Mouse (Mus musculus): ENCODE results near the gene Tceal8.
"Not testable (repeated sequence)": the region's sequence is repeated elsewhere in the genome, so short reads cannot be mapped to it uniquely, and the experiment has no call there.

The Tceal8 gene

GRCm38 (mm10) chrX:136172118-136172551 lies at the start of gene Tceal8:
Gene Tceal8, minus strand, starts transcription at chrX:136172342.
- peak; percentile 98 for DNase-seq (ENCODE audit: low read depth, low spot score)

GRCm38 (mm10) chrX:136216303-136216702 lies 44.2 kb upstream of the Tceal8 start:
- DNase-seq (ENCODE audit: low read depth, low spot score) = no peak

DNA sequence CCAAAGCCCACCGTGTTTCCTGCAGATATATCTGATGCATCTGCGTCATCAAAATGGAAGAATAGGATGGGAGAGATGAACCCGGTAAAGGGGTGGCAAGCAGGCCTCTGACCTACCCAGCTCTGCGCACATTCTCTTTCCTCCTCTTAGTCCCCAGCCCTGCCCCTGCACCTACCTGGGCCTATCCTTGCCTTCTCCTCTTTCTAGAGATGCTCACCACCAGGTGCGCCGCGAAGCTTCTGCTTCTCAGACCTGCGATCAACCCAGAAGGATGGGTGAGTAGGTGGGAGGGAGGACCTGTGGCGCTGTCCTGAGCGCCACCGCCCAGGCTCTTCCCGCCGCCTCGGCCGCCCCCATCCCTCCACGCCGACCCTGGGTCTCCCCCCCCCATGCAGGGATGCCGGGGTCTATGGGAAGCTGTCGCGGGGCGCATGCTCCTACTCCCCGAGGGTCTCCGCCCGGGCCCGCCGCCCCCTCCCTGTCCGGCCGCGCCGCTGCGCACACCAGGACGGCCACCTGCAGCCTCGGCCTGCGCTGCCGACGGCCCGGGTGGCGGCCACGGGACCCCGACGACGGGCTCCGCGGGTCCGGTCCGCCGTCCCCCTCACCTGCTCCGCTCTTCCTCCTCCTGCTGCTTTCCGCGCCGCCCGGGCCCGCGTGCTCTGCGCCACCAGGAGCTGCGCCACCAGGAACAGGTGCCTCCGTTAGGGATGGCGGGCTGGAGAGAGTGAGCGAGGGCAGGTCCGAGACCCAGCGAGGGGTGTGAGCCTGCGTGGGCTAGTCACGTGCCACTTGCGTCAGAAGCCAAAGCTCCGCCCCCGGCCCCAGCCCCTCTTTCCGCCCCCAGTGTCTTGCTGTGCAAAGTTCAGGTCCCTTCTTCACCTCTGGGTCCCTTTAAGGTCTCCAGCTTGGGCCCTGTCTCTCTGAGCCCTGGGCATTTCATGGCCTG lies 42.9 kb upstream of the Tceal8 start, which contains the start of the genes Tceal7 and Bex1:
Gene Tceal7 (plus strand): TSS at position 51 of the 949 bp plus-strand sequence.
Gene Bex1 (minus strand): TSS at position 785 of the 949 bp plus-strand sequence.
- not testable (repeated sequence) for DNase-seq (ENCODE audit: low read depth, low spot score)

DNA sequence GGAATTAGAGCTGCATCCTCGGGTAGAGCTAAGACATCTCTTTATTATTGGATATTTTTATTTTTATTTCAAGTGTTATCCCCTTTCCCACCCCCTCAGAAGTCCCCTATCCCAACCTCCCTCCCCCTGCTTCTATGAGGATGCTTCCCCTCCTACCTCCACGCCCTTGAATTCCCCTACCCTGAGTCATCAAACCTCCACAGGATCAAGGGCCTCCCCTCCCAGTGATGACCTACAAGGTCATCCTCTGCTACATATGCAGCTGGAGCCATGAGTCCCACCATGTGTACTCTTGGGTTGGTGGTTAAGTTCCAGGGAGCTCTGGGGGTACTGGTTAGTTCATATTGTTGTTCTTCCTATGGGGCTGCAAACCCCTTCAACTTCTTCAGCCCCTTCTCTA lies 41.3 kb upstream of the Tceal8 start:
- DNase-seq (ENCODE audit: low read depth, low spot score) = peak; percentile 2

GRCm38 (mm10) chrX:136204406-136204805 lies 32.3 kb upstream of the Tceal8 start:
- no peak for DNase-seq (ENCODE audit: low read depth, low spot score)

GRCm38 (mm10) chrX:136203664-136204066 lies 31.5 kb upstream of the Tceal8 start, which contains the start of gene Tceal5:
Gene Tceal5, minus strand, starts transcription at chrX:136203876.
- no peak for DNase-seq (ENCODE audit: low read depth, low spot score)

DNA sequence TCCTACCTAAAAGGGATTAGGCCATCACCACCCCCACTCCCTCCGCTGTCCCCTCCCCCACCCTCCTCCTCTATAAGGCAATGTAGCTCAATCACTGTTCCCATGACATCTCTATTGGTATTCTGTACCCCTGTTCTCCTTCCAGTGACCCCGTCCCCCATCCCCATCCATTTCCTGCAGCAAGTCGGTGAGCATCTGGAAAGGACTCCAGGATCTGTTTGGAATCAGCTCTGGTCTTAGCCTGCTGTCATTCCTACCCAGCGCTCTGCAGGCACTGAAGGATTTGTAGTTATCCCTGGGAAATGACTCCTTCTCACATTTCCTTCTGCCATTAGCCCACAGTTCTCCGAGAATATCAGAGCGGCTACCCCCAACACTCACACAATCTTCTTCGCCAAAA lies 31.1 kb upstream of the Tceal8 start:
- DNase-seq (ENCODE audit: low read depth, low spot score) = no peak

DNA sequence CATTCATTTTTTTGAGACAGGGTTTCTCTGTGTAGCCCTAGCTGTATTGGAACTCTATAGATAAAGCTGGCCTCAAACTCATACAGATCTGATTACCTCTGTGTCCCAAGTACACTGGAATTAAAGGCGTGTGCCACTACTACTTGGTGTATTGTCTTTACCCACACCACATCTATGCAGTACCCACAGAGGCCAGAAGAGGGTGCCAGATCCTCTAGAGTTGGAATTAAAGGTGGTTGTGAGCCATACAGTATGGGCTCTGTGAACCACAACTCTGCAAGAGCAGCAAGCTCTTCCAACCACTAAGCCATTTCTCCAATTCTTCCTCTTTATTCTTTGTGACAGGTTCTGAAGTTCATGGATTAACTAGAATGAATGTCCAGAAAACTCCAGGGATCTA lies 24.7 kb upstream of the Tceal8 start:
- peak; percentile 41 for DNase-seq (ENCODE audit: low read depth, low spot score)

GRCm38 (mm10) chrX:136195193-136195944 lies 23.2 kb upstream of the Tceal8 start:
- DNase-seq (ENCODE audit: low read depth, low spot score) = no peak

- no peak for DNase-seq (ENCODE audit: low read depth, low spot score)
These were observed 11.0 kb upstream of the Tceal8 start for GRCm38 (mm10) chrX:136183107-136183506.

DNA sequence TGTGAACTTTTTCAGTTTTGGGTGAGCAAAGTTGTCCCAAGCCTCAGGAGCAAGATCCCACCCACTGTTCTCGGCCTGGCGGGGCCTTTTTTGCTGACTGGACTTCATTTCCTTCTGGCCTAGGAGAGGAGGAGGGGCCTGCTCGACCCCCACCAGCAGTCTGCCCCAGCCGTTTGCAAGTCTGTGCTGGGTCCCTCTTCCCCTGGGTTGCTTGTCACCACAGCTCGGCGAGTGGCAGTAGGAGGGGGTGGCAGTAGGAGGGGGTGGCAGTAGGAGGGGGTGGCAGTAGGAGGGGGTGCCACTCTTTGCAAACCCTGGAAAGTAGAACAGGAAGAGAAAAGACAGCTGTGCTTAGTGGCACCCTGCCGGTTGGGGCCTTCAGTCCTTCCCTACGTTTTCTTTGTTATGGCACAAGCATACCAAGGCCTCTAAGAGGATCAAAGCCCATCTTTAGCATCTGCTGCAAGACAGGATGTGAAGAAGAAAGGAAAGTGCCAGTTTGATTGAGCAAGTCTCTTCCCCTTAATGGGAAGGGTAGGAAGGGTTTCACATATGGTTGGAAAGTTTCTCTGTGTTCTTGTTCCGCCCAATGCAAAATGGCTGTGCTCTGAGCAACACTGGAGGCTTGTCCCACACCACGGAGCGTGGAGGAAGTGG lies 8.9 kb upstream of the Tceal8 start:
- DNase-seq (ENCODE audit: low read depth, low spot score) = no peak

- DNase-seq (ENCODE audit: low read depth, low spot score) = peak; percentile 34
These were observed 644 bp upstream of the Tceal8 start for GRCm38 (mm10) chrX:136172786-136173185.

- DNase-seq (ENCODE audit: low read depth, low spot score) = peak; percentile 83
These were observed 689 bp downstream of the Tceal8 start for GRCm38 (mm10) chrX:136171189-136172117.

GRCm38 (mm10) chrX:136170625-136171024 lies 1.5 kb downstream of the Tceal8 start:
- no peak for DNase-seq (ENCODE audit: low read depth, low spot score)

GRCm38 (mm10) chrX:136144195-136144594 lies 27.9 kb downstream of the Tceal8 start:
- no peak for DNase-seq (ENCODE audit: low read depth, low spot score)

GRCm38 (mm10) chrX:136143711-136144110 lies 28.4 kb downstream of the Tceal8 start:
- no peak for DNase-seq (ENCODE audit: low read depth, low spot score)

- DNase-seq (ENCODE audit: low read depth, low spot score) = no peak
These were observed 30.8 kb downstream of the Tceal8 start for GRCm38 (mm10) chrX:136141385-136141784.

GRCm38 (mm10) chrX:136139640-136140004 lies 32.5 kb downstream of the Tceal8 start:
- not testable (repeated sequence) for DNase-seq (ENCODE audit: low read depth, low spot score)

GRCm38 (mm10) chrX:136138827-136139639 lies 33.1 kb downstream of the Tceal8 start, which contains the start of gene Bex4:
Gene Bex4, plus strand, starts transcription at chrX:136138996.
- DNase-seq (ENCODE audit: low read depth, low spot score) = not testable (repeated sequence)

DNA sequence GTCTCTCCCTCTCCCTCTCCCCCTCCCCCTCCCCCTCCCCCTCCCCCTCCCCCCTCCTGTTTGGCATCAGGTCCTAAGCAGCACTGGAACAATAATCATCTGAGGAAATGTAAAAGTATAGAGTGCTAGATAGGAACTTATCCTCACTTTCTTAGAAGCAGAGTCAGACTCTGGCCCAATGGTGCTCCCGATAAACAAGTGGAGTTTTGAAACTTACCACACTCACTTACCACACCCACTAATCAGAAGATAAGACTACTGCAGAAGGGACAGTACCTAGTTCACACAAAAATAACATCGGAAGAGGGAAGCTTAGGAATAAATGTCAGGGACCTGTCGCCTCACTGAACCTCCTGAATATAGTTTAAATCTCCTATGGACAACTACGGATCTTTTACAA lies 36.6 kb downstream of the Tceal8 start:
- no peak for DNase-seq (ENCODE audit: low read depth, low spot score)
